Mouse (Mus musculus) frontal cortex, postnatal 25 days (tissue): Measurements from ENCODE around the gene Gm10217.

Experiments used
- DNase-seq, 2 experiments: peaks; one replicate each; pipeline ENCODE4 v3.0.0; 2022; ENCODE audit warnings: low spot score in 2 of 2

Gene Gm10217

GRCm38 (mm10) chr8:9863951-9864350, at the start of gene Gm10217:
Gene Gm10217, plus strand, starts transcription at chr8:9864251.
- DNase-seq: no peak

GRCm38 (mm10) chr8:9824770-9825169, 39.3 kb upstream of the Gm10217 start:
- DNase-seq: no peak

- no peak for DNase-seq
Observed at GRCm38 (mm10) chr8:9840257-9840656, 23.8 kb upstream of the Gm10217 start.

GRCm38 (mm10) chr8:9859286-9859685, 4.8 kb upstream of the Gm10217 start:
- DNase-seq: no peak

- no peak for DNase-seq
Observed at GRCm38 (mm10) chr8:9860539-9861203, 3.4 kb upstream of the Gm10217 start.

GRCm38 (mm10) chr8:9865150-9865549, 1.1 kb downstream of the Gm10217 start:
- peak in 1 of 2 experiments; percentile 10 for DNase-seq

- no peak for DNase-seq
Observed at GRCm38 (mm10) chr8:9868094-9868493, 4.0 kb downstream of the Gm10217 start.

- DNase-seq: no peak
Observed at GRCm38 (mm10) chr8:9876241-9876640, 12.2 kb downstream of the Gm10217 start.

GRCm38 (mm10) chr8:9879921-9880320, 15.9 kb downstream of the Gm10217 start:
- no peak for DNase-seq

GRCm38 (mm10) chr8:9886714-9887113, 22.7 kb downstream of the Gm10217 start:
- no peak for DNase-seq

GRCm38 (mm10) chr8:9899199-9899598, 35.1 kb downstream of the Gm10217 start:
- no peak for DNase-seq

GRCm38 (mm10) chr8:9899673-9900072, 35.6 kb downstream of the Gm10217 start:
- no peak for DNase-seq
